Mouse (Mus musculus): ENCODE results near the gene Dnm3. TPM values are rescaled to one million over a fixed set of nuclear protein-coding genes. Genes with fewer than 3 reads are reported as not detected.

Gene Dnm3
- polyA plus RNA-seq, 1 experiment from 2014 or later: 7.5 TPM

GRCm38 (mm10) chr1:162147554-162147953 lies 330.3 kb downstream of the Dnm3 start:
- Histone ChIP-seq H3K4me1 (replicated peaks) (peaks cover 13% of the 10 kb centered on the region; the same call in 1 of the 2 replicates), H3K9me3 (no peaks in the 10 kb centered on the region), H3K27me3 (ENCODE audit: insufficient read depth, poor library complexity, severe bottlenecking) (no peaks in the 10 kb centered on the region), H3K4me3 (no peak overlapping the region), H3K36me3 (no peaks in the 10 kb centered on the region), H3K27ac (no peak overlapping the region)
- DNase-seq (ENCODE audit: low spot score): no peak
- WGBS: 88% methylated on average over 3 of the region's 3 CpGs

DNA sequence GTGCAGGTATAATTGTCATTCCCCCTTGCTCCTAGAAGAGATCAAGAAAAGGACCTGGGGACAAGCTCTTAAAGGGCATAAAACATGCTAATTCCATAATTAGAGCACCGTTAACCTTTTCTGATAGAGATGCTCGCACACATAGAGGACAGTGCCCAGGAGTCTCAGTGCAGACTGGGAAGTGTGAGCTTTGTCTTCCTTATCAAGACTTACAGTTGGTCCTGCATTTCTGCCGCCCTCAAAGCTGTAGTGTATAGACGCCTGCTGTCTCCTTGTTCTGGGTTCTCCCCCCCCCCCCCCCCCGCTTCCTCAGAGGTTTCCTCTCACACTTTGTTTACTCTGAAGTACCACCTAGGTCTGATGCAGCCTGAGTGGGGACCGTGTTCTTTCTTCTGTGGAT lies 332.1 kb downstream of the Dnm3 start:
- H3K9me3 ChIP-seq: no peaks in the 10 kb centered on the region
- WGBS: 75% methylated on average over 6 of the region's 6 CpGs
- DNase-seq (ENCODE audit: low spot score): no peak

GRCm38 (mm10) chr1:162144992-162145391 lies 332.8 kb downstream of the Dnm3 start:
- H3K36me3 ChIP-seq: no peaks in the 10 kb centered on the region
- WGBS: 78% methylated on average over 1 of the region's 1 CpGs
- no peak for DNase-seq (ENCODE audit: low spot score)
- H3K27me3 ChIP-seq (ENCODE audit: insufficient read depth, poor library complexity, severe bottlenecking): no peaks in the 10 kb centered on the region
- H3K4me3 ChIP-seq: no peak overlapping the region
- H3K27ac ChIP-seq: no peak overlapping the region
- H3K4me1 ChIP-seq (replicated peaks): peaks cover 19% of the 10 kb centered on the region
- no peaks in the 10 kb centered on the region for H3K9me3 ChIP-seq

More for the DNA sequence above, 332.1 kb downstream of the Dnm3 start:
- peaks cover 19% of the 10 kb centered on the region for H3K4me1 ChIP-seq (replicated peaks)
- no peaks in the 10 kb centered on the region for H3K27me3 ChIP-seq (ENCODE audit: insufficient read depth, poor library complexity, severe bottlenecking)
- H3K4me3 ChIP-seq: no peak overlapping the region
- H3K27ac ChIP-seq: no peak overlapping the region
- no peaks in the 10 kb centered on the region for H3K36me3 ChIP-seq

DNA sequence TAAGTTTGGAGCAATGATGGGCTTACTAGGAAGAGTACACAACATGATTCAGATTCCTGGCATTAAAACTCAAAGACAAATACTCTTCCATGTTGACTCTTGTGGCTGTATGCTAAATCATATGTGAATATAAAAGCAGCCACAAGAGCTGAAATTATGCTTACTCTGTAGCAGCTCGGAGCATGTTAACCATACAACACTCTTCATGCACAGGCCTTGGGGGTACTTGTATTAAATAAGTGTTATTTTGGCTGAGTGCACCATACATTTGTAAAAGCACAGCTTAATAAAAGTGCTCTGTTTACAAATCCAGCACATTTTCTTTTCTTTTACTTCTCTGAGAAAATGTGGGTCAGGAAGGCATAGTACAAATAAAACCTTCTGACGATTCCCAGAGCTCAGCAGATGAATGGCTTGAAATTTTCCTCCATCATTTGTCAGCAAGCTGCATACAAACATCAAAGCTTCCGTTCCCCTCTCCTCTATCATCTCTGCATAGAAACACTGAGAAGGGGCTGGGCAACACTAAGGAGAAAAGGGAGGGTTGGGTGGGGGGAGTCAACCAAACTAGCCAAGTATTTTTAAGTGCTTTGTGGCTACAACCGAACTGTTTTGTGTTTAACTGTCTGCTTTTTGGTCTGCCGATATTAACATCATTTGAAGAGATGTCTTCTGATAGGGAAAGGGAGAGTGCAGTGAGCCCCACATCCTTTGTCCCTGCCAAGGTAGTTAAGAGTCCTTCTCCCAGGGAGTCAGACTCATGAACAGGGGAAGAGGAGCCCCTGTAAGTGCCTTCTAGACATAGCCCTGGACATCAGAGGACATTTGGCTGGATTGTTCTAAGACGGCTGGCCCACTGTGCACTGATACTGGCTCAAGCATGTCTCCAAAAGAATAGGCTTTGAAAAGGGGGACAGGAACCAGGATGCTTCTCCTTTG lies 333.6 kb downstream of the Dnm3 start:
- peaks cover 19% of the 10 kb centered on the region for H3K4me1 ChIP-seq (replicated peaks)
- no peaks in the 10 kb centered on the region for H3K27me3 ChIP-seq (ENCODE audit: insufficient read depth, poor library complexity, severe bottlenecking)
- WGBS: 68% methylated on average over 6 of the region's 6 CpGs
- DNase-seq (ENCODE audit: low spot score): no peak
- no peak overlapping the region for H3K4me3 ChIP-seq
- H3K27ac ChIP-seq: peak overlapping the region; percentile 40
- H3K36me3 ChIP-seq: no peaks in the 10 kb centered on the region
- no peaks in the 10 kb centered on the region for H3K9me3 ChIP-seq

- 90% methylated on average over 7 of the region's 7 CpGs for WGBS
- Histone ChIP-seq H3K4me1 (replicated peaks) (peaks cover 19% of the 10 kb centered on the region), H3K36me3 (no peaks in the 10 kb centered on the region), H3K27ac (no peak overlapping the region), H3K4me3 (no peak overlapping the region), H3K9me3 (no peaks in the 10 kb centered on the region), H3K27me3 (ENCODE audit: insufficient read depth, poor library complexity, severe bottlenecking) (no peaks in the 10 kb centered on the region)
- no peak for DNase-seq (ENCODE audit: low spot score)
Observed at GRCm38 (mm10) chr1:162142285-162142684, 335.5 kb downstream of the Dnm3 start.

DNA sequence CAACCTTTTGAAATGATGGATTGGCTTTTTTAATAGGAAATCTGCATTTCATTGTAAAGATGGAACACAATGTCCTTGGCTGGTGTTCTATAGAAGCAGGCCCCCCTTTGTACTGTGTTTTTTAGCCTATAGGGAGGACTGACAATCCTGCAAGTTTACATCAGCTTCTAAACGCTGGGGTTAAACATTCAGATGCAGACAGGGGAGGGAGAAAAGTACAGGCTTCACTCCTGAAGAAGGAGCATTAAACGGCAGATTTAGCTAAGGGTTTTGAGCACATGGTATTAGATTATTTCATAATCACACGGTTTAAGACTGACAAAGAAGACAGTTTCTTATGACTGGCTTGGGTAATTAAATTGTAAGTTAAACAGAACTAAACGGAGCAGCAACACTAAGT lies 341.5 kb downstream of the Dnm3 start:
- Histone ChIP-seq H3K4me1 (replicated peaks) (peaks cover 27% of the 10 kb centered on the region), H3K36me3 (no peaks in the 10 kb centered on the region), H3K27ac (peak overlapping the region; percentile 87; the same call in 1 of the 2 replicates), H3K4me3 (no peak overlapping the region), H3K9me3 (no peaks in the 10 kb centered on the region), H3K27me3 (ENCODE audit: insufficient read depth, poor library complexity, severe bottlenecking) (no peaks in the 10 kb centered on the region)
- WGBS: 46% methylated on average over 4 of the region's 4 CpGs
- no peak for DNase-seq (ENCODE audit: low spot score)

DNA sequence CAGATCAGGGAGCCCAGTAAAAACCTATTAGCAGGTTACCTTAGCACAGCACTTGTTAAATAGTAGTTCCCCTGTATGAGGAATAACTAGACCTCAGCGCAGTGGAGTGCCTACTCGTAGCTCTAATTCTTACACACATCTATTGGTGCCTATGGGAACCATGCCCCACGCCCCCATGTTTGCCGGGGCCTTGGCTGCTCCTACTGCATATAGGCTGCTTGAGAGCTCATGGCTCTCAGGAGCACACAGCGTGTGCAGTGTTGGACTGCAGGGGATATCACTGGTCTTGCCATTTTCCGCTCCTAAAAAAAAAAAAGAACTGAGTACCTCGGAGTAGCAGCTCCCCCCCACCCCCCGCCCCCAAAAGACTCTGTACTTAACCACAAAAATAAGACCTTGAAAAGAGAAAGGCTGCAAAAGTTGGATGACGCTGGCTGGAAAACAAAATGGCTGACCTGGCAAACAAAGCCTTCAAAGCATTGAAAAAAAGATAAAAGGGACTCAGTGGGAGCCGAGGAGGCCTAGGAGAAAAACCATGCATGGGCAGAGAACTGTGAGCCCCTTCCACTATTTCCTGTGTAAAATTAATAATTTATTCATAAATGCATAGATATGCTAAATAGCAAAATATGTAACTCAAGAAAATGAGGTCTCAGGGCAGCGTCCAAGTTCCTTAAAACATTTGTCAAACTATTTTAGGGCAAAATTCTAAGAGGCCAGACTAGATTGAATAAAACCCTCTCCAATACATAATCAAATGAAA lies 342.2 kb downstream of the Dnm3 start:
- H3K4me3 ChIP-seq: no peak overlapping the region
- peak; percentile 30 for DNase-seq (ENCODE audit: low spot score)
- H3K9me3 ChIP-seq: no peaks in the 10 kb centered on the region
- WGBS: 57% methylated on average over 11 of the region's 11 CpGs
- peaks cover 24% of the 10 kb centered on the region for H3K4me1 ChIP-seq (replicated peaks)
- H3K27me3 ChIP-seq (ENCODE audit: insufficient read depth, poor library complexity, severe bottlenecking): no peaks in the 10 kb centered on the region
- peak overlapping the region; percentile 87 for H3K27ac ChIP-seq
- H3K36me3 ChIP-seq: no peaks in the 10 kb centered on the region

GRCm38 (mm10) chr1:162134651-162135066 lies 343.2 kb downstream of the Dnm3 start:
- no peaks in the 10 kb centered on the region for H3K27me3 ChIP-seq (ENCODE audit: insufficient read depth, poor library complexity, severe bottlenecking)
- peaks cover 24% of the 10 kb centered on the region for H3K4me1 ChIP-seq (replicated peaks)
- no peak overlapping the region for H3K4me3 ChIP-seq
- 73% methylated on average over 3 of the region's 3 CpGs for WGBS
- no peak for DNase-seq (ENCODE audit: low spot score)
- H3K36me3 ChIP-seq: no peaks in the 10 kb centered on the region
- peak overlapping the region; percentile 87 for H3K27ac ChIP-seq
- no peaks in the 10 kb centered on the region for H3K9me3 ChIP-seq

- no peak overlapping the region for H3K27ac ChIP-seq
- DNase-seq (ENCODE audit: low spot score): no peak
- H3K4me3 ChIP-seq: no peak overlapping the region
- 94% methylated on average over 8 of the region's 8 CpGs for WGBS
- H3K36me3 ChIP-seq: no peaks in the 10 kb centered on the region
- H3K9me3 ChIP-seq: no peaks in the 10 kb centered on the region
- H3K27me3 ChIP-seq (ENCODE audit: insufficient read depth, poor library complexity, severe bottlenecking): no peaks in the 10 kb centered on the region
- peaks cover 24% of the 10 kb centered on the region for H3K4me1 ChIP-seq (replicated peaks)
Observed at GRCm38 (mm10) chr1:162132908-162133641, 344.8 kb downstream of the Dnm3 start.

- no peak overlapping the region for H3K27ac ChIP-seq
Observed at GRCm38 (mm10) chr1:162126856-162127792, 350.7 kb downstream of the Dnm3 start.

GRCm38 (mm10) chr1:162124396-162124795 lies 353.4 kb downstream of the Dnm3 start:
- no peak overlapping the region for H3K27ac ChIP-seq
- H3K36me3 ChIP-seq: no peaks in the 10 kb centered on the region
- no peak overlapping the region for H3K4me3 ChIP-seq
- no peaks in the 10 kb centered on the region for H3K27me3 ChIP-seq (ENCODE audit: insufficient read depth, poor library complexity, severe bottlenecking)
- 77% methylated on average over 3 of the region's 3 CpGs for WGBS
- H3K4me1 ChIP-seq (replicated peaks): peaks cover 6% of the 10 kb centered on the region; the same call in 1 of the 2 replicates
- no peaks in the 10 kb centered on the region for H3K9me3 ChIP-seq
- DNase-seq (ENCODE audit: low spot score): no peak

More at GRCm38 (mm10) chr1:162126856-162127792, 350.7 kb downstream of the Dnm3 start:
- Histone ChIP-seq H3K27me3 (ENCODE audit: insufficient read depth, poor library complexity, severe bottlenecking) (no peaks in the 10 kb centered on the region), H3K4me3 (no peak overlapping the region), H3K4me1 (replicated peaks) (peaks cover 6% of the 10 kb centered on the region; the same call in 1 of the 2 replicates), H3K9me3 (no peaks in the 10 kb centered on the region), H3K36me3 (no peaks in the 10 kb centered on the region)
- no peak for DNase-seq (ENCODE audit: low spot score)
- 74% methylated on average over 8 of the region's 8 CpGs for WGBS

All from hindbrain, embryonic 10.5 days (tissue).